Mouse (Mus musculus): ENCODE results near the gene Gm42417.

Gm42417 gene

DNA sequence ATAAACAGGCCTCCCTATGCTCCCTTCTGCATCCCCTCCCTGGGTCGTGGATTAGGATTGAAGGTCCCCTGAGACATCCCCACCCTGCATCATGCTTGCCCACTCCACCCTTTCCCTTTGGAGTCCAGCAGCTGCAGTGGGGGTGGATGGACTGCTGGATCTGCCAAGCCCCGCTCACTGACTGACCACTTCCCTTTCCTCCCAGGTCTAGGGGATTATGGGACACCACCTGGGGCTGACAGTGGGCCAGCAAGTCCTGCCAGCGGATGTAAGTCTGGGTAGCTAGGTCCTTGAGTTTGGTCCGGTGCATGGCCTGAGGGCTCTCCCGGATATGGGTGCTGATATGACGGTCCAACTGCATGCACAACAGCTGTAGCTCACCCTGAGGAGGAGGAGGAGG lies 24.9 kb upstream of the Gm42417 start:
- no peak for DNase-seq (ENCODE audit: low spot score in 2 of 2)

DNA sequence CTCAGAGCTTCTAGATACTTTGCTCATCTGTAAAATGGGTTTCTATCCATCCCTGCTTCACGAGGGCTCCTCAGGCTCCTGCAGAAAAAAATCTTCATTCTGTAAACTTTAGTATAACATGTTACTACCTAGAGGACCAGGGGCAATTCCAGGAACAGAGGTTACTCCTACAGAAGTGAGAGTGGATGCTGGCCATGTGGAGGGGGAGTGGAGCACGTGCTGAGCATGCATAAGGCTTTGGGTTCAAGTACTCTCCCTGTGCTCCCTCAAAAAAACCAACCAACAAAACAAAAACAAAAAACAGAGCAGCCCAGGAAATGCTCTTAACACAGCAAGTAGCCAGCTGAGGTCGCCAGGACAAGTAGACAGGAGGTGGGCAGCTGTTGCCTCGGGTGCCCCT lies 24.4 kb upstream of the Gm42417 start:
- no peak for DNase-seq (ENCODE audit: low spot score in 2 of 2)

DNA sequence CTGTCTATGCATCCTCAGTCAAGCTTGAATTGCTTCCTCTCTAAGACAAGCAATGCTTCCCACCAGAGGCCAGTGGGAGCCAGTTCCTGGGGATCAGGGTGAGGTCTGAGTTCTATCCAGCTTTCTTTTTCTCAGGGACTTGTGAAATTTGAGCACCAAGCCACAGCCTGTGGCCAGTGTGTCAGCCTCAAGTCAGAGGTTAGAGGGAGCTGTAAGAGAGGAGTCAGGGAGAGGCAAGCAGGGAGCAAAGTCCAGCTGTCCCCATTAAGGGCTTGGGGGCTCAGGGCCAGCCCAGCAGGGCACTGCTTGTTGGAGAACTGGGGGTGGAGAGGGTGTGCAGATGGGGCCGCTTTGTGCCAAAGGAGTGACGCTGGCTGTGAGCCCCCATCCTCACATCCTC lies 24.0 kb upstream of the Gm42417 start:
- no peak for DNase-seq (ENCODE audit: low spot score in 2 of 2)

DNA sequence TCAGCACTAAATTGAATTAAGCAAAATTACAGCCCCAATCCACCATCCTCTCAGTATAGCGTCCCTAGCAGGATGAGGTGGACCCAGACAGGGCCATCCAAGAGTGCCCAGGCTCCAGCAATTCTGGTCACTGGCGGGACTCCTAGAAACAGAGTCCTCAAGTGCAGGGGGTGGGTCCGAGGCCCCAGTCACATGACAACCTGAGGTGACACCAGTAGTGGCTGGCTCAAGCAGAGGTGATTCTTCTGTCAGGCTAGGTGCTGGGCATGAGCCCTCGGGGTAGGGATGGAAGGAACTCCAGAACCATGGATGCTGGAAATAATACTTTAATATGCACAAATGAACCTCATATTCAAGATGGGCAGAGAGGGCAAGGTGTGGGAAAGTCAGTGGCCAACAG lies 23.2 kb upstream of the Gm42417 start:
- no peak for DNase-seq (ENCODE audit: low spot score in 2 of 2)

DNA sequence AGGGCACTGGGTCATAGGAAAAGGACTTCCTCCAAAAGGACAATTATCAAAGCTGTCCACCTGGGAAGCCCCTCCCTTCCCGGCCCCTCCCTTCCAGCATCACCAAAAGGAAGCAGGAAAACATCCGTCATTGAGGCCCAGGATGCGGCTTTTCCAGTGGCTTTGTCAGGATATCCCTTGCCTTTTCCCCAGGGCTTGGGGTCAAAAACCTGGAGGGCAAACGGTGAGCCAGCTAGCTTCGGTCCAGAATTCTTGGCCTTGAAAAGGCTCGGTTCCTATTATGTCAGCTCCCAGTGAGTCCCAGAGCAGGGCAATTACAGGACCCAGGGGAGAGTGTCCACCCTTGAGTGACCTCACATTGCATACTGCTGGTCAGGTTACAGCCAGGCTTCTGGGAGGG lies 21.7 kb upstream of the Gm42417 start:
- DNase-seq (ENCODE audit: low spot score in 2 of 2), result no peak

DNA sequence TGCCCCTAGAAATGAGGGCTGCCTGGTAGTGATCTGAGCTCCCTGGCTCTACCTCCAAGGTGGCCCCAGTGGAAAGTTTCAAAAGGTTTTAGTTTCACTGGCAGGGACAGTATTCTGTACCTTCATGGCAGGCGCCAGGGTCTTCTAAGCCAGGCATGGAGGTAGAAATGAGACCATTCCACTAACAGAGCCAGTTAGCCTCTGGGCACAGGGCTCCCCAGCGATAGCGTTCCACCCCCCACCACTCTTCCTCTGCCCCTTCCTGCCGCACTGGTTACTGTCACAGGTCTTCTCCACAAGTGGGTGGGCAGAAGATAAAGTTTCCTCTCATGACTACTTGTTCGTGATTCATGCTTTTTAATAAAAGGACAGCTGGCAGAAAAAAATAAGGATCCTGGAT lies 20.7 kb upstream of the Gm42417 start:
- no peak for DNase-seq (ENCODE audit: low spot score in 2 of 2)

DNA sequence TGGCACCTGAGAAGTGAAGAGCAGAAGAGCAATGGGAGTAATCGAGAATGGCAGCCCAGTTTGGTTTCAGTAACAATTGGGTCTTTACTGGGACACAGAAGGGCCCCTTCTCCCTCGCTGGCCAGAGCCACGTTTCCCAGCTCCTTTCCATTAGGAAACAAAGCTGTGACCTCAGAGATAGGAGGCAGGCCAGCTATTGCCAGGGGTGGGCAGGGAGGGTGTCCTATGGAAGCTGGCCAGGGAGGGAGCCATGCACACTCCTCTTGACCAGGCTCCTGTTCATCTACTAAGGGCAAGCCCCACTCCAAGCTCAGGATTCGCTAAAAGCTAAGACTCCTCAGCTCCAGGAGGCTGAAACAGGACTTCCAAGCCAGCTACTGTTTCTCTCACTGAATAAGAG lies 20.0 kb upstream of the Gm42417 start:
- no peak for DNase-seq (ENCODE audit: low spot score in 2 of 2)

DNA sequence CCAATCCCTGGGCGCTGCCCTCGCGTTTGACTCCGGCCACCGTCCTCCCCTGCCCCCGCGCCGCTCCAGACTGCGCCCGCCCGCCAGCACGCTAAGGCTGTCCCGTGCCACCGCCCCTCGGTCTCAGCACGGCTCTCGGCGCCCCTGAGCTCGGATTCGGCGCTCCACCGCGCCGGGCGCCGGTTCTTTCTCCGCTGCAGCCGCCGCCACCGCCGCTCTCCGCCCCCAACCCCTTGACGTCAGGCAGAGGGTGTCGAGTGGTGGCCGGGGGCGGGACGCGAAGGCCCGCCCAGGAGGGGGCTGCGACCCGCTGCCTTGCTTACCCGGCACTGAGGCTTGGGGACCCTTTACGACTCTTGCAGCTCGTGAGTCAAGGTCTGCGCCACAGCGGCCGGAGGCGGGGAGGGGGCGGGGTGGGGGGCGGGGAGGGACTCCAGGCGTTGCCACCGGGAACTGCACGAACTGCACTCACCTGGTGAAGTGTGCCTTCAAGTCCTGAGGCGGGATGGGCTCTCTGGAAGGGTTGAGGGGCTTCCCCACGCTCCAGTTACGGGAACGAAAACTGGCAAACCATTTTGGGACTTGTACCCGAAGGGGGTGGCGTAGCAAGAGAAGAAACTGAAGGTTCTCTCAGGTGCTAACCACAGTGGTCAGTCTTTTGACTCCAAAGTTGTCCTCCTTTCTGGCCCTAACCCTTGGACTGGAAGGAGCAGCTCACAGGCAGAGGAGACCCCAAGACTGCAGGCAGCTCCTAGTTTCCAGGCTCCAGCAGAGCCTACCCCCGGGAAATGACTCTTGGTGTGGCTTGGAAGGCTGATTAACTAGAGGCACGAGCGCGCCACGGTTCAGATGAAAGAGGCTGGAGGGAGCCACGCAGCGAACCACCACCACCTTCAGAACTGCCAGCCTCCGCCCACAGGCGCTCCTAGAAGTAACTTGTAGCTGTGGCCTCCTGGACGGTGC lies 19.1 kb upstream of the Gm42417 start, which contains the start of gene Sema4c:
Gene Sema4c (minus strand): TSS at position 319 of the 963 bp plus-strand sequence.
- peak; percentile 66 to 69 for DNase-seq (ENCODE audit: low spot score in 2 of 2)

DNA sequence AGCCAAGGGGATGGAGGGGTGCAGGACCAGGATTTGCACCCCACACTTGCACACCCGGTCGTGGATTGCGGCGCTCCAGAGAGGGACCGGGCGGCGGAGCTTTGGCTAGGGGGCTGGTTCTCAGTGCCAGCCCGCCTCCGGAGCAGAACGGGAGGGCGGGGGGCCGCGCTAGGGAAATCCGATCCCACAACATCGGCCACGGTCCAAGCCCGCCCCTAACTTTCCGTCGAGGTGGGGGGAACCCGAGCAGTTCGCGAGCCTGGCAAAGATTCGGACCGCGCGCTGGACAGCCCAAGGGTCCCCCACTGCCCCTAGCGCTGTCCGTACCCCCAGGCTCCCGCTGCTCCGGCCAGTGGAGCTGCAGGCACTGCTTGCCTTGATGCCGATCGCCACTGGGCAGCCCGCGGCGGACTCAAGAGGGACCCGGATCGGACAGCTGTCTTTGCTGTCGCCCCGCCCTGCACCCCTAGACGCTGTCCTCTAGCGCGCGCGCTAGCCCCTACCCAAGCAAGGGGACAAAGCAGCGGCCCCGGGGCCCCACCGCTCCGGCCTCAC lies 18.3 kb upstream of the Gm42417 start:
- peak; percentile 82 to 84 for DNase-seq (ENCODE audit: low spot score in 2 of 2)

DNA sequence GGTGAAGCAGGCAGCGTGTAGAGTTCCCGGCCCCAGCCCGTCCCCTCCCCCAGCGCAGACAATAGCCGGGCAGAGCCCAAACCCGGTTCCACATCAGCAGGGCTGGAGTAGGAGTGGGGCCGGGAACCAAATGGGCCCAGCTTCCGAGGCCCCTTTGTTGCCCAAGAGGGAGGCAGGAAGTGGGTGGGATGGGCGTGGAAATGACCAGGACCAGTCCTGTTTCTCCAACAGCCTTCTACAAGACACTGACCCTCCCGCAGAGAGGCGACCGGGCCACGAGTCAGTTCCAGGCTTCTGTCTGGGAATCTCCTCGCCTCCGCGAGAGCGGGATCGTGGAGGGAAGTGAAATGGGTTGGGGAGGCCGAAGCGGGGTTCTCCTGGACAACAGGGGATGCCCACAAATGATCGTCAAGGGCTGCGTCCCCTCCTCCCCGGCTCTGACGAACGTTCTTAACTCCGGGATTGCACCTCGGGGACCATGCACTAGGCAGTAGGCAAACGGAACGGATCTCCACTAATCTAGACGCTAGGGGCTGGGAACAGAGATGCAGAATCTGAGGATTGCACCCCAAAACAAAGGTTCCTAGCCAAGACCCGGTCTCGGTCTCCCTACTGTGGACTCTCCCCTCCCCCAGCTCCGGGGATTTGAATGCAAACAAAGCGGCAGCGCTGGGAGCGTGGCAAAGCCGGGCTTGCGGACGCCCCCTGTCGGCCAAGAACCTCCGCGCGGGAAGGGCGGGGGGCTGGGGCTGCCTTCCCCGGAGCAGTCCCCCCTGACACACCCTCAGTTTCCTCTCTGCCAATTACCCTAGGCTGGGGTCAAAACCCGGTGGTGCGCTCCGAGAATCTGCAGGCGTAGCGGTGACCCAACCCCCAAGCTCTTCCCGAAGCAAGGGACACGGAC lies 17.6 kb upstream of the Gm42417 start:
- peak; percentile 86 to 91 for DNase-seq (ENCODE audit: low spot score in 2 of 2)

DNA sequence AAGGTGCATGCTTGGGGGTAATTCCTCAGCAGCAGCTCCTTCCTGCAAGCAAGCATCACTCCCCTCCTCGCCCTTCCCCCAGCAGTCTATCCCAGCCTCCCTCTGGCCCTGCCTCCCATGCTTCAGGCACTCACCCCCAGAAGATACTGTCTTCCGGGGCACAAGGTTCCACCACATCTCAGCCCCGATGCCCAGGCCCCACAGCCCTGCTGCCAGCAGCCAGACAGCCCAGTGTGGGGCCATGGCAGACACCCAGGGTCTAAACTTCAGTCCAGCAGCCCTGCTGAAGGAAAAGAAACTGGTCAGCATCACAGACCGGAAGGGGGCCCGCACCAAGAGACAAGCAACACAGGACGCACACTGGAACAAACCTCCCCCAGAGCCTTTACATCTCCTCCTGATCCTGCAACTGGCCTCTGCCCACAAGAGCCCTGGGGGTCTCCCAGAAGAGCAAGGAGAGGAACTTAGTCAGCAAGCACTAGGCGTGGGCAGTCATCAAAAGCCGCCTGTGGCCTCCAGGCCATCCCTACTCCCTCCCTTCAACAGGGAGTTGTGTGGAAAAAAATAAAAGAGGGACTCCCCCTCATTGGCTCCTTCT lies 16.7 kb upstream of the Gm42417 start:
- no peak for DNase-seq (ENCODE audit: low spot score in 2 of 2)

DNA sequence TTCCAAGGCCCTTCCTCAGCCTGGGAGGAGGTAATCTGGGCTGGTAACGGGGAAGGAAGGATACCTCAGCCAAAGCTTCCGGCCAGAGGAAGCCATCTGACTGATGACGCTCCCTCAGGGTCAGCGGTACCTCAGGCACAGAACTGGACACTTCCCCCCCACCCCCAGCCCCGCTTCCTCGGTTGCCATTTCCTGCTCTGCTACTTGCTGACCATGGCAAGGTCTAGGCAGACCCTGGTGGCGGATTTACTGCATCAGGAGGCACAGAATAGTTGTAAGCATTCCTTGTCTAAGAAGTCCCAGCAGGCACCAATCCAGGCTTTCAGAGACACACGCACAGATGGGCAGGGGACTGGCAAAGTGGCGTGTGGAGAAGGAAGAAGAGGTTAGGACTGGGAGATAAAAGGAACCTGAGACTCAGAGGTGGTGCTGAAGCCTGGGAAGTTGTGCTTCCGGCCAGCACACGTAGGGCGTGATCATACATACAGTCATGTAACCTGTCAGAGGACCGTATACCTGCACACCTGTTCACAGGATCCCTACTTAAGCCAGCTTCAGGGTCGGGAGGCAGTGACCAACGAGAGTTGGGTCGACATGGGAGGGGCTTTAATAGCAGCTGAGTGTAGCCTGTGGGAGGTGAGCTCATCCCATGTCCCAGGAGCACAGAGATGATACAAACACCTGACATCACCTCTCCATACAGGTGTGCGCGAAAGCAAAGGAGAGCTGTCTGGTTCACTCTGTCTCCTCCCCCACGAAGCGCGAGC lies 15.6 kb upstream of the Gm42417 start:
- no peak for DNase-seq (ENCODE audit: low spot score in 2 of 2)

DNA sequence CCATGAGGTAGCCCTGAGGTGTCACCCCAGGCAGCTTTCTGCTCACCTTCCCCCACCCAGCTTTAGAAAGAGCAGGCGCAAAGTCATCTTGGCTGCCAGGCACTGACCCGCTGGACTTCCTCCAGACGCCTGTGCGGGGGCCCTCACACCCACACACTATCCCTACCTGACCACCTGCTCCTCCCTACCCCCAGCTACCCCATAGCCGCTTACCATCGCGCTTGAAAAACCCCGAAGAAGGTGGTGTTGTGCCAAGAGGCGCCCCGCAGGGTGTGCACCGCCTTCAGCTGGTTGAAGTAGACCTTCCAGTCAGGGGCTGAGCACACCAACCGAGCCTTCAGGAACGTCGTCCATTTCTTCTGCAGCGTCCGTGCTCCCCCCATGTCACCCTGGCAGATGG lies 13.3 kb upstream of the Gm42417 start:
- DNase-seq (ENCODE audit: low spot score in 2 of 2), result no peak

DNA sequence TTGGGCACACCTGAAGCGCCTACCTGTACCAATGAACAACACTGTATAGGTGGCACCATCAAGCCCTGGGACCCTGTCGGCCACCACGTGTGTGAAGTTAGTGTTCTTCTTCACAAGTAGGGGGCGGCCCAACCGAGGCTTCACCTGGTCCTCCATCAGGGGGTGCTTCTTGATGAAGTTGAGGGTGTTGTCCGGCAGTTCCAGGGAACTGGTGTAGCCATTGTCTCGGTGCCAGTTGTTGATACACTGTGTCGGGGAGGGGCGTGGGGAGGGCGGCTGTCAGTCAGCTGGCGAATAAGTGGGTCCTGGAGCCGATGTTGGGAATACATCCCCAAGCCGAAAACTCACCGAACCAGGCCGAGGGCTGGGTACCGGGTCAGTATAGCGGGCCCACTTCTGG lies 12.7 kb upstream of the Gm42417 start:
- no peak for DNase-seq (ENCODE audit: low spot score in 2 of 2)

DNA sequence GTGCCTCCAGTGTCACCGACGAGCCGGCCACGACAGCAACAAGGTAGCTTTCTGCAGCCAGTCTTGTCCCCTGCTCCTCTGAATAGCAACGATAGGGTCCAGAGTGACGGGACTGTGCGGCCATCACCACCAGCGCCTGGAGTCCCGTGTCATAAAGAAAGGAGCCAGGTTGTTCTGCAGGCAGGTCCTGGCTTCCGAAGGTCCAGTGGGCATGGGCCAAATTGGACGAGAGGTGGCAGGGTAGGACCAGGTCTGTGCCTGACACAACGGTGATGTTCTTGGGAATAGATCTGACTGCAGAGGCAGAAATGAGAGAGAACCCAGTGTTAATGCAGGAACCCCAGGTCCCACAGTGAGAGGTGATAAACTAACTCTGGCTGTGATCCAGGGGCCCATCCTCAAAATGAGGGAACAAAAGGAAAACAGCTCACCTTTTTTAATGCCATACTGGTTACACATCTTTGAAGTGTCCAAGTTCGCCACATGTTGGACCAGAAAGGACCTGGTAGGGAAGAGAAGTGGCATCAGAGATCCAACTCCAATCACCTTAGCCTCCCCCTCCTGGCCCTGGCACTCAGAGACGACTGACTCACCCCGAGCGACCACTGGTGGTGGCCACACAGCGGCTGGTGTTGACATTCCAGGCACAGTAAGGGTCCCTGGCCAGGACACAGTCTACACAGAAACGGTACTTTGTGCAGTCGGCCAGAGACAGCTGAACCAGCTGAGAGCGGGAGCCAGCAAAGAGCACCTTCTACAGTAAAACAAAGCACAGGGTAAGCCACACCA lies 11.0 kb upstream of the Gm42417 start:
- no peak for DNase-seq (ENCODE audit: low spot score in 2 of 2)

DNA sequence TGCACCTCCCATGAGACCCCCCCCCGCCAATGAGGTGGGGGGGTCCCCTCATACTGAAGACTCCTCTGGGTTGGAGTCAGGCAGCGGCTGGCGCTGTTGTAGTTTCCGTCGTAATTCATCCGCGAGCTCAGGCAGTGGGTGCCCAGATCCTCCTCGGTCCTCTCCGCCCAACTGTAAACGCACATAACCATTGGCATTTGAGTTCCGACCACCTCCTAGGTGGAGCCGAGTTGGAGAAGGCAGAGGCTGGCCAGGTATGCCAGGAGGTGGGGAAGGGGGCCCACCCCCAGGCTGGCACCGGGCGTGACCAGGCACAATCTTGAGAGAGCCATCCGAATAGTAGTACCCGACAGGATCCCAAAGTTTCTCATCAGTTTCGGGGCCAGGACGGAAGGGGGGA lies 10.3 kb upstream of the Gm42417 start:
- DNase-seq (ENCODE audit: low spot score in 2 of 2), result no peak

DNA sequence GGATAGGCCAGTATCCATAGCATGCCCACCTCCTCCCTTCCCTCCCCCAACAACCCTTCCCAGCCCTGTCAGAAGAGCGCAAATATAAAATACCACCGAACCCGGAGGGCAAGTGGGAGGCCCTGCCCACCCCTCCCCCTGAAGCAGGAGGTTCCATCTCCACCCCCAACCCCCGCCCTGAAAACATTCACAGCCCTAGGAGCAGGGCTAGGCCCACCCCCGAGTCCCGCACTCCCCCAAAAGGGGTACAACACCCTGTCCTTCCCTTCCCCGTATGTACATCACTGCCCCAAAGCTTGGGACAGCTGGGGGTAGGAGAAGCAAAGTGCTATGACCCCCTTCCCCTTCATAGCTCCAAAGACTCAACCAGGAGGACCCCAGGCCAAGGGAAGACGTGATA lies 9.5 kb upstream of the Gm42417 start:
- DNase-seq (ENCODE audit: low spot score in 2 of 2), result no peak

DNA sequence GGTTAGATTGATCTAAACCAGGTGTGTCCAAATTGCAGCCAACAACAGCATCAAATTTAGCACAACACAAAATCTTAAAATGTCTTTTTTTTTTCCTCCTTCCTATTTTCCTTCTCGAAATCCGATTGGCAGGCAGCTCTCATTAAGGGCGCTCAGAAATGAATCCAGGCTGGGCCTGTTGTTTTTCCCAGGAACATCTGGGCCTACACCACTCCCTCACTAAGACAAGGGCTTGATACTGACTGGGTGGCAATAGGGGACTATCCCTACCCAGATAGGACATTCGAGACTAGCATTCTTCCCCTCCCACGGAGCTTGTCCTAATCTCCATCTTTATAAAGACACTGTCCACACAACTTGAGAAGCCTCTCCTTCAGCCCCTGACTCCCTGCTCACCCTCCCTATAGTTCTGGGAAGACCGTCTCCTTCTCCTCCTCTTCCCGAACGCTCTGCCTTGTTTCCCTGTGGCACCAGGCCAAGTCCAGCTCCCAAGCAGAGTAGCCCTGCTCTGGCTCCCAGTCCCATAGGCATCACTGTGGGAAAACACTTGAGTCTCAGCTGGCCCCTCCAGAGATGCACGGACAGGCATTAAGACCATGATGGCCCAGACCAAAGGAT lies 8.9 kb upstream of the Gm42417 start:
- no peak for DNase-seq (ENCODE audit: low spot score in 2 of 2)

DNA sequence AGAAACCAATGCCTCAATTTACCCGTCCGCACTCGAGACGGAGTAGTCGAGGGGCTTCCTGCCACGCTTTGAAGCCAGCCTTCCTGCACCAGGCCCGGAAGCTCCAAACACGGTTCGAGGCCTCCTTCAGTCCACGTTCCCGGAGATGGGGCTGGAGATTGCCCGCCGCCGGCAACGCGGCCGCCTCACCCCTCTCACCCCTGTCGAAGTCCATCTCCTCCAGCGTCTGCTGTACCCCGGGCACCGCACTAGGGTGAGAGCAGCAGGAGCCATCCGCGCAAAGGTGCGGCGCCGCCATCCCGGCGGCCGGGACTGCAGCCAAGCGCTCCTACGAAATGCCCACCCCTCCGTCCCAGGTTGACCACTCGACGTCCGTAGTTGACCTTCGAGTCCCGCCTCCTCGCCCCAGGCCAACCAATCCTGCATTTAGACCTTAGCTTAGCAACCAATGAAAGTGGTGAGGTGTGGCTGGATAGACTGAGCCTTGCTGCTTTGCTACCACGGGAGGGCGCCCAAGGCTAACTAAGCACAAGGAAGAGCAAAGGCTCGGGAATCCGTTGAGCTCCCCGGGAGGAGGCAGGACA lies 7.8 kb upstream of the Gm42417 start, which contains the start of gene Ankrd39:
Gene Ankrd39 (minus strand): TSS at position 558 of the 584 bp plus-strand sequence.
- DNase-seq (ENCODE audit: low spot score in 2 of 2), result peak; percentile 87 to 98

Data from urinary bladder, adult 18-20 months (tissue).